Mouse (Mus musculus) heart, embryonic 13.5 days (tissue): ENCODE results near the gene Apeh. TPM values are rescaled to one million over a fixed set of nuclear protein-coding genes. Genes with fewer than 3 reads are reported as not detected.

Source experiments
- ATAC-seq: fragments of 200-750 bp; cut with Nextera tagmentation; 2 replicates; pipeline ENCODE4 v1.8.0; 2017; ENCODE audit warnings: moderate TSS enrichment; ENCODE audit not compliant: insufficient number of reproducible peaks, low FRiP score, low TSS enrichment; ENCODE audit errors: extremely low read depth
- H3K27ac ChIP-seq: fragments of 300-500 bp; sonication (generic); replicated peaks from 2 replicates; pipeline ENCODE4 v1.5.1; 2015; ENCODE audit warnings: moderate library complexity, mild to moderate bottlenecking, inconsistent platforms
- H3K27me3 ChIP-seq: fragments of 300-500 bp; sonication (generic); replicated peaks from 2 replicates; pipeline ENCODE4 v1.6.1; 2015; ENCODE audit warnings: mild to moderate bottlenecking, inconsistent platforms
- H3K36me3 ChIP-seq: fragments of 300-500 bp; sonication (generic); 2 replicates; pipeline ENCODE4 v1.6.1; 2015; ENCODE audit warnings: mild to moderate bottlenecking, inconsistent platforms
- H3K4me1 ChIP-seq: fragments of 300-500 bp; sonication (generic); 2 replicates; pipeline ENCODE4 v1.6.1; 2015; ENCODE audit warnings: inconsistent platforms
- H3K4me2 ChIP-seq: fragments of 300-500 bp; sonication (generic); 2 replicates; pipeline ENCODE4 v1.6.1; 2015; ENCODE audit warnings: inconsistent platforms, mild to moderate bottlenecking, moderate library complexity
- H3K4me3 ChIP-seq: fragments of 300-500 bp; sonication (generic); 2 replicates; pipeline ENCODE4 v1.5.1; 2015; ENCODE audit warnings: moderate library complexity, mild to moderate bottlenecking, inconsistent platforms
- H3K9ac ChIP-seq: fragments of 300-500 bp; sonication (generic); 2 replicates; pipeline ENCODE4 v1.6.1; 2015; ENCODE audit warnings: inconsistent platforms, mild to moderate bottlenecking, moderate library complexity
- H3K9me3 ChIP-seq: fragments of 300-500 bp; sonication (generic); 2 replicates; pipeline ENCODE4 v1.6.1; 2016; ENCODE audit warnings: inconsistent platforms
- WGBS: fragments of 180-500 bp; shearing (Covaris S2); methylation state at CpG from one replicate; pipeline ENCODE4 v1.1.7; 2015; ENCODE audit warnings: mixed read lengths; 5-methylcytosine and 5-hydroxymethylcytosine counted together
- polyA plus RNA-seq: library from polyadenylated mRNA; unstranded; fragments of >200 nt; fragmentation: Nextera tagmentation; extraction: Ambion mirVana; gene quantifications from 2 replicates; pipeline ENCODE4 v1.2.1, GENCODE M21; 2015

The Apeh gene
- polyA plus RNA-seq, 1 experiment from 2014 or later: 51.3 TPM

- Histone ChIP-seq H3K4me2 (no peak overlapping the region), H3K4me1 (peaks cover 18% of the 10 kb centered on the region), H3K9me3 (no peaks in the 10 kb centered on the region), H3K27ac (no peak overlapping the region), H3K36me3 (no peaks in the 10 kb centered on the region), H3K4me3 (no peak overlapping the region), H3K9ac (no peak overlapping the region), H3K27me3 (peaks cover 25% of the 10 kb centered on the region)
- 85% methylated on average over 3 of the region's 3 CpGs for WGBS
- no peak for ATAC-seq
Observed at GRCm38 (mm10) chr9:108132373-108132772, 38.0 kb upstream of the Apeh start.

- Histone ChIP-seq H3K36me3 (no peaks in the 10 kb centered on the region), H3K9ac (no peak overlapping the region), H3K27ac (no peak overlapping the region), H3K4me1 (peaks cover 10% of the 10 kb centered on the region), H3K4me3 (no peak overlapping the region), H3K27me3 (peaks cover 28% of the 10 kb centered on the region), H3K9me3 (no peaks in the 10 kb centered on the region), H3K4me2 (no peak overlapping the region)
- ATAC-seq: no peak
- WGBS: 82% methylated on average over 5 of the region's 5 CpGs
Observed at GRCm38 (mm10) chr9:108131502-108131901, 37.1 kb upstream of the Apeh start.

- Histone ChIP-seq H3K27me3 (peaks cover 28% of the 10 kb centered on the region), H3K36me3 (no peaks in the 10 kb centered on the region), H3K9me3 (no peaks in the 10 kb centered on the region), H3K4me2 (no peak overlapping the region), H3K4me1 (peaks cover 9% of the 10 kb centered on the region; the same call in 1 of the 2 replicates), H3K27ac (no peak overlapping the region), H3K4me3 (no peak overlapping the region), H3K9ac (no peak overlapping the region)
- WGBS: 73% methylated on average over 13 of the region's 13 CpGs
- no peak for ATAC-seq
Observed at GRCm38 (mm10) chr9:108129042-108129948, 34.9 kb upstream of the Apeh start.

DNA sequence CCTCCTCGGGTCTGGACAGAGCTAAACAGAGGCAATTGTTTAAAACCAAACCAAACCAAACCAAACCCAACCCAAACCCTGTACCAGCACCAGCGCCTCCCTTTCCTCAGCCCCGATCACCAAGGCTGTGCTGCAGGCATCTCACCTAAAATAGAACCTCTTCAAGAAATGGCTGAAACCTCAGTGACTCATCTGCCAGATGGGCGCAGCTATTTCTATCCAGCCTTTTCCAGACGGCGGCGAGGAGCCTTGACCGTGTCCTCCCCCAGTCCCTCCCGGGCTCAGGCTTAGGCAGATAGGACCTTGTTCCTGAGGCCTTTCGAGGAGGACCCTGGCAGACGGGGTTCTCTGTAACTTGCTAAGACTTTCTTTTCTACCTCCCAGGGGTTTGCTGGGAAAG, 33.8 kb upstream of the Apeh start:
- peaks cover 28% of the 10 kb centered on the region for H3K27me3 ChIP-seq
- H3K9me3 ChIP-seq: no peaks in the 10 kb centered on the region
- peaks cover 9% of the 10 kb centered on the region; the same call in 1 of the 2 replicates for H3K4me1 ChIP-seq
- H3K9ac ChIP-seq: no peak overlapping the region
- H3K4me2 ChIP-seq: no peak overlapping the region
- no peak overlapping the region for H3K4me3 ChIP-seq
- 63% methylated on average over 11 of the region's 11 CpGs for WGBS
- H3K36me3 ChIP-seq: no peaks in the 10 kb centered on the region
- ATAC-seq: no peak
- no peak overlapping the region for H3K27ac ChIP-seq

GRCm38 (mm10) chr9:108126436-108127180, 32.2 kb upstream of the Apeh start:
- Histone ChIP-seq H3K9me3 (no peaks in the 10 kb centered on the region), H3K9ac (no peak overlapping the region), H3K36me3 (no peaks in the 10 kb centered on the region), H3K27ac (no peak overlapping the region), H3K4me3 (no peak overlapping the region), H3K4me1 (peaks cover 9% of the 10 kb centered on the region; the same call in 1 of the 2 replicates), H3K27me3 (peaks cover 28% of the 10 kb centered on the region), H3K4me2 (no peak overlapping the region)
- 79% methylated on average over 17 of the region's 17 CpGs for WGBS
- no peak for ATAC-seq

DNA sequence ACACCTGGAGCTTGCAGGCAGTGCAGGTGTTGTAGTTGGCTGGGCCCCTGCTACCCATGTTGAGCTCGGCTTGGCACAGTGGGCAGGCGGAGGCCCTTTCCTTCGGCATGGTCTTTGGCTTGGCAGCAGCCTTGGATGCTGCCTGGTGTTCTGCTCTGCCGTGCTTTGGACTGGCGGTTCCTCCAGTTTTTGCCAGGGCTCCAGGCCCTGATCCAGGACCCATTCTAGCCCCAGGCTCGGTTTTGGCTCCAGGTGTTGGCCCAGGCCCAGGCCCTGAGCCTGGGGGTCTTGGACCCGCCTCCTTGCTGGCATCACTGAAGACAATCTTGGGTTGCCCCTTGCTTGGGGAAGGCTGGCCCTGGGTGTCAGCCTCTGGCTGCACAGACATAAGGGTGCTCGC, 31.3 kb upstream of the Apeh start:
- Histone ChIP-seq H3K9me3 (no peaks in the 10 kb centered on the region), H3K27ac (no peak overlapping the region), H3K4me1 (peaks cover 11% of the 10 kb centered on the region), H3K4me2 (no peak overlapping the region), H3K4me3 (no peak overlapping the region), H3K9ac (no peak overlapping the region), H3K36me3 (no peaks in the 10 kb centered on the region), H3K27me3 (peaks cover 28% of the 10 kb centered on the region)
- 88% methylated on average over 8 of the region's 8 CpGs for WGBS
- no peak for ATAC-seq

DNA sequence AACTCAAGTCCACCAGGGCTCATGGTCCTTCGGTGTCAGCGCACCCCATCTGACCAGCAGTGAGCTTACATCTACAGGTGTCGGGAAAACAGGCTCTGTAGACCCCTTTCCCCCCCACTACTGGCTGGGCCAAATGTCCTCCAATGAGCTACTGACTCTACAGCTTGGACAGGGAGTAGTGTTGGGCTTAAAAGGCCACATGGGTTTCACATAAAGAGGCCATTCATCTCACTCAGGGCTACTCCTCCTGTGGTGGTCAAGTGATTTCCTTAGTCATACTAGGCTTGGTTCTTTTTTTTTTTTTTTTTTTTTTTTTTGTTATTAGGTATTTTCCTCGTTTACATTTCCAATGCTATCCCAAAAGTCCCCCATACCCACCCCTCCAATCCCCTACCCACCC, 29.5 kb upstream of the Apeh start:
- no peak overlapping the region for H3K4me3 ChIP-seq
- H3K4me2 ChIP-seq: no peak overlapping the region
- H3K9me3 ChIP-seq: no peaks in the 10 kb centered on the region
- no peaks in the 10 kb centered on the region for H3K36me3 ChIP-seq
- H3K27me3 ChIP-seq: peaks cover 15% of the 10 kb centered on the region; the same call in 1 of the 2 replicates
- peaks cover 28% of the 10 kb centered on the region for H3K4me1 ChIP-seq
- no peak overlapping the region for H3K9ac ChIP-seq
- 74% methylated on average over 4 of the region's 4 CpGs for WGBS
- no peak for ATAC-seq
- H3K27ac ChIP-seq: no peak overlapping the region

- Histone ChIP-seq H3K9ac (no peak overlapping the region), H3K4me2 (no peak overlapping the region), H3K27ac (no peak overlapping the region), H3K27me3 (peaks cover 5% of the 10 kb centered on the region; the same call in 1 of the 2 replicates), H3K4me3 (no peak overlapping the region), H3K4me1 (peaks cover 19% of the 10 kb centered on the region), H3K36me3 (no peaks in the 10 kb centered on the region), H3K9me3 (no peaks in the 10 kb centered on the region)
- ATAC-seq: no peak
- WGBS: 82% methylated on average over 10 of the region's 10 CpGs
Observed at GRCm38 (mm10) chr9:108121170-108121969, 27.0 kb upstream of the Apeh start.

- peak overlapping the region; percentile 85; the same call in 1 of the 2 replicates for H3K27ac ChIP-seq
- no peak for ATAC-seq
- no peaks in the 10 kb centered on the region for H3K36me3 ChIP-seq
Observed at GRCm38 (mm10) chr9:108120671-108121070, 26.3 kb upstream of the Apeh start.

GRCm38 (mm10) chr9:108119891-108120411, 25.5 kb upstream of the Apeh start:
- H3K27me3 ChIP-seq: peaks cover 19% of the 10 kb centered on the region
- no peaks in the 10 kb centered on the region for H3K36me3 ChIP-seq
- 21% methylated on average over 11 of the region's 11 CpGs for WGBS
- peak overlapping the region; percentile 85 for H3K27ac ChIP-seq
- H3K9me3 ChIP-seq: no peaks in the 10 kb centered on the region
- peak overlapping the region; percentile 31 for H3K4me2 ChIP-seq
- H3K9ac ChIP-seq: peak overlapping the region; percentile 76
- H3K4me1 ChIP-seq: peaks cover 19% of the 10 kb centered on the region
- ATAC-seq: peak; percentile 76; the same call in 1 of the 2 replicates
- no peak overlapping the region for H3K4me3 ChIP-seq

More at GRCm38 (mm10) chr9:108120671-108121070, 26.3 kb upstream of the Apeh start:
- 85% methylated on average over 8 of the region's 8 CpGs for WGBS
- Histone ChIP-seq H3K27me3 (peaks cover 12% of the 10 kb centered on the region), H3K9ac (no peak overlapping the region), H3K9me3 (no peaks in the 10 kb centered on the region), H3K4me1 (peaks cover 19% of the 10 kb centered on the region), H3K4me2 (peak overlapping the region; percentile 31; the same call in 1 of the 2 replicates), H3K4me3 (no peak overlapping the region)
